Mouse (Mus musculus) bone marrow macrophage, adult 2 months (primary cell): Measurements from ENCODE around the gene Myl6b.
A peak's percentile ranks its signal among the peaks of the same experiment; 100 is the strongest.

Source experiments
- CTCF ChIP-seq: IDR thresholded peaks from 2 replicates; pipeline ENCODE4 v1.5.1; 2012; ENCODE audit warnings: low read depth, mild to moderate bottlenecking, low read length, moderate library complexity
- POLR2A ChIP-seq: IDR thresholded peaks from 2 replicates; pipeline ENCODE4 v1.6.1; 2012; ENCODE audit warnings: mild to moderate bottlenecking, low read depth, low read length, borderline replicate concordance

GRCm38 (mm10) chr10:128524732-128525662, 26.5 kb upstream of the Myl6b start:
- TF ChIP-seq CTCF (no peak; the same call in 1 of the 2 replicates), POLR2A (0 out of 2 replicates have a peak, but pooled peaks have one; percentile 40)
